Mouse (Mus musculus) cerebellum, postnatal 36 days (tissue): ENCODE results near the gene Sv2a.

Experiments
- DNase-seq, 2 experiments: peaks; one replicate each; pipeline ENCODE4 v3.0.0; 2021 to 2022; ENCODE audit warnings: mixed read lengths in 2 of 2

Sv2a gene

DNA sequence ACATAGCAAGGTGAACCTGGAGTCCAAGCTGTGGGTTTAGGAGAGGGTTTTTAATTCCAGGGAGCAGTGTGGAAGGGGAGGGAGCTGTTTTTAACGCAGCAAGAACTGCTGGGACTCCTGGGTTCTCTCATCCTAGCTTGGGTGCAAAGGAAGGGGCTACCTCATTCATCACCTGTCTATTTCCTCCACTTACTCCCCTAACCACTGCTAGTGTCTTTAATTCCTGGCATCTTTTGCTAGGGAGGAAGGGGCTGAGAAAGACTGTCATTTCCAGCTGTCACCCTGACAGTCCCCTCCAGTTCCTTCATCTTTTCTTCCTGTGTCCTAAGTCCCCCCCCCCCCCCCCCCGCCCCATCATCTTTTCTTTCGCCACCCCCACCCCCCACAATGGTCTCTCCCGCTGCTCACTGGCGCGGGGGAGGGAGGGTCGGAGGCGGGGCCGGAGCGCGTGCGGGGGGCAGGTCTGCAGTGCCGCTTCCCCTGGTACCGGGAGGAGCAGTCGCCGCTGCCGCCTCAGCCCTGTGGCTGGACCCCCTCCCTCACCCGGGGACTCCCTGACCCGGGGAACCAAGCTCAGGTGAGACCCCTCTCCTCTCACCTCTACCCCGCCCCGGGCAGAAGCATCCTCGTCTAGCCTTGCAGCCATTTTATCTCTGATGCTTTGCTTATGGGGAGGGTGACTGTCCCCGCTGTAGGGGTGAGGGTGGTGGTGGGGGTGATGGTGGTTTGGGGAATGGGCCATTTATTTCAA, at the start of gene Sv2a:
Sv2a (plus strand) TSS at position 425 of the 751 bp plus-strand sequence.
- peak; percentile 79 to 87 for DNase-seq

DNA sequence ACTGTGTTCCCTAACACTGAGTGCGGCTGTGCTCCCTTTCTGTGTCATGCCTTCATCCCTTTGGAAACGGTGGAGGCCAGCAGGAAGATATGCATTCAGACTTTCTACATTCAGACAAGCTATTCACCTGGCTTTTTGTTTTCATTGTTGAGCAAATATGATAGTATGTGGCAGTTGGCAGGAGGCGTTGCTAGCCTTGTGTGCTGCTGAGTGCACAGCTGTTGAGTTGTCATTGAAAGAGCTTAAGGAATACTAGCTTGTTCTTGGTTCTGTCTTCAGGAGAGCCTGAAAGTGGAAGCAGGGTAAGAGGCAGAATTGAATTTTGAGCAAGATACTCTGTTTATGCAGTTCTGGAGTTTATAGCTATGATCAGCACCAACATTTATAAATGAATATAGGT, 48.5 kb upstream of the Sv2a start:
- no peak for DNase-seq

DNA sequence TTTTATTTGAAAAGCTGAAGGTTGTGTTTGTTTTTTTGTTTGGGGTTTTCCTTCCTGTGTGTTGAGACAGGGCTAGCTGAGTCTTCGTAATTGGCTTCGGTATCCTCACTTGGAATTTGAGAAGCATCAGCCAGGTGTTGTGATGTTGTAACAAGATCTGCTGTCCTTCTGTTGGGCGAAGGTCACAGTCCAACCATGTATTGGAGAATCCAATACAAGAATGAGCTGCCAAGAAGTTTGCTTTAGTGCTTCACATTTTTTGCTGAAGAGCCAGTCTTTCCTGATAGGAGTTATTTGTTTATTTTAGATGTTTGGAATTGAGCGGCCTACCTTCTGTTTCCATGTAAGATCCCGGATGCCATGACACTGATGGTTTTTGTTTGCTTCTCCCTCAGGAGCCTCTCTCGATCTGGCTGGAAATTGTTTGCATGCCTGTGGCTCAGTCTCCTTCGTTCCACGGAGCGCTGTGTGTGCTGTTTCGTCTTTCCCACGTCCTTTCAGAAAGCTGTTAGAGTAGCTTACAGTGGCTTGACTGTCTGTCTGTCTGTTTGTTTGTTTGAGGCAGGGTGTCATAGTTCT, 47.5 kb upstream of the Sv2a start:
- no peak for DNase-seq

GRCm38 (mm10) chr3:96135011-96135410, 45.9 kb upstream of the Sv2a start:
- no peak for DNase-seq

- peak; percentile 32 to 64 for DNase-seq
Measured at GRCm38 (mm10) chr3:96147950-96148349, 33.0 kb upstream of the Sv2a start.

GRCm38 (mm10) chr3:96151836-96152235, 29.1 kb upstream of the Sv2a start:
- no peak for DNase-seq

DNA sequence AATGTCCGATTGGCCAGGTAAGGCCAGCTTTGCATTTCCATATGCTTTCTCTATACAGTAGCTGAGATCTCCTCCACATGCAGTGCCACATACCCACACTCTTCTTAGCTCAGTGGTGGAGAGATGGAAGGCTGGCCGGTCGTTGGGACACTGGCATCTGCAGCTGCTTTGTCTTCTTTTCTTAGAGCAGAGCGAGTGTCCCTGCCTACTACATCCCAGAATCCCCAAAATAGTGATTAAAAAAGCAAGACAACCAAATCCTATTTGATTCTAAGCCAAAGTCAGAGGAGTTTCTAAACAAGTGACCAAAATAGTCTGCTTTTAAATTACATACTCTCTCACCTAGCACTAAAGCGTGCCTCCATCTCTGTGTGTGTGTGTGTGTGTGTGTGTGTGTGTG, 28.3 kb upstream of the Sv2a start:
- no peak for DNase-seq

GRCm38 (mm10) chr3:96155501-96155900, 25.4 kb upstream of the Sv2a start:
- no peak for DNase-seq

DNA sequence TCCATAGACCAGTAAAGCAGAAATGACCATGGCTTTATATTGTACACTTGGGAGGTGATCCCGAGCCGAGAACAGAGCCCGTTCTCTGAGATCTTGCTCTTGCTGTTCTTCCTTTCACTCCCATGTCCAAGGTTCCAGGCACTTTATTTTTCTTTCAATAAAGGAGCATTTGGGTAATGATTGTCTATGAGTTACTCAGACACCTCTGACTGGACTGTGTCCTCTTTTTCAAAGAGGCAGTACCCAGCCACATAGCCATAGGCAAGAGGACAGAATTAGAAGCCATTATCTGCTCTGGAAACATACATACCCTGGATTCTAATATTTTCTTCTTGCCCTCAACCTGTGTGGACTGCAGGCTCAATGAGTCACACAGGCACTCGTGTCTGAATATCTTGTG, 21.1 kb upstream of the Sv2a start:
- no peak for DNase-seq

DNA sequence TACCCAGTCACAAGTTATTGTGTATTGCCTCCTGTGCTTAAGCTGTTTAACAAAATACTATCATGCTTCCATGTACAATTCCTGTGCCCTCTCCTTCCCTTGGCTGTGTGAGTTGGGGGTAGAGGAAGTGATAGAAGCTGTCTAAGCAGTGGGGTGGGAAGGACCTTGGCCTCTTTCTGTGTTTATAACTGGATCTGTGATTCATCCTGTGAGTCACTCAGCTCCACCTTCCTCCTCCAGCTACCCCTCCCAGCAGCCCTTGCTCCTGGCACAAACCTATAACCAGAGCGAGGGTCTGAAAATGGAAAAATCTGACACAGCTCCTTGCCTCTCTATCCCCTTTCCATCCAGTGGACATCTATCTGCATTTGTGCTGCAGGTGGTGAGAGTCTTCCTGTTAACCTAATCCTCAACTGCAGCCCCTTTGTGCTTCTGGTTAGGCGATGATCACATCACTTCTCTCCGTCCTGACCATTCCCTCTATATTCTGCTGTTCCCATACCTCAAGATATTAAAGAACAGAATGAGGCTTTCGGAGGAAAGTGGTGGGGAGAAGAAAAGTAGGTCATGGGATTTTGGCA, 20.6 kb upstream of the Sv2a start:
- peak; percentile 54 to 63 for DNase-seq

DNA sequence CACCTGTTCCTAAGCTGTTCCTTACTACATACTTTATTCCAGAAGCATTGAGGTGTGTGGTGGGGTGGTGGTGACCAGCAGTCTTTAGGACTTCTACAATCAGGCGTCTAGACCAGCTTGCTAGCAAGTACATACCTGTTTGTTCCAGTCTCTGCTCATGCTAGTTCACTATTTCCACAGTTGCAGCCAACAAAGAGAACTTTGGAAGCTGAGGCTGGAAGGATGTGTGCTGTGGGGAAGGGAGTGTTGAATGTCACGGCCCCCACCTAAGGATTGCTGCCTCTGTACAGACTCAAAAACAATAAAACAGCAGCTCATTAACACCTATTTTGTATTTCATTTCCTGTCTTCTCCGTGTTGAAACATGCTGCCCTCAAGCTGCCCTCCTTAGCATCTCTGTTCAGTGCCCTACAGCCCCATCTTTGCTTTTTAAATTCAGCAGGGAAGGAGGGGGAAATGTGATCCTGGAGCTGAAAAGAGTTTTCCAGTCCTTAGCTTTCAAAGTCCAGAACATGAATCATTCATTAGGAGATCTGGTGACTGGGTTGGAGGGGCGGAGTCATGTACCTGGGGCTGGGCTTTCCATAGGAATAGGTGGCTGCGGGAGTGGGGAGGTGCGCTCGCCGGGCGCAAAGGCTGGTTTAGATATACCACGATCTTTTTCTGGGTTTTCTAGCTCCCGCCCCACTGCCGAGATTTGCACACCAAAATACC, 20.0 kb upstream of the Sv2a start:
- peak; percentile 75 to 78 for DNase-seq

- DNase-seq: peak in 1 of 2 experiments; percentile 40
Measured at GRCm38 (mm10) chr3:96161869-96162840, 18.8 kb upstream of the Sv2a start, which contains the start of gene Mtmr11. TSS of gene Mtmr11 (plus strand) at chr3:96162004.

- no peak for DNase-seq
Measured at GRCm38 (mm10) chr3:96163040-96163439, 17.9 kb upstream of the Sv2a start.

- DNase-seq: no peak
Measured at GRCm38 (mm10) chr3:96168466-96169158, 12.3 kb upstream of the Sv2a start.

- DNase-seq: no peak
Measured at GRCm38 (mm10) chr3:96170276-96170675, 10.7 kb upstream of the Sv2a start.

DNA sequence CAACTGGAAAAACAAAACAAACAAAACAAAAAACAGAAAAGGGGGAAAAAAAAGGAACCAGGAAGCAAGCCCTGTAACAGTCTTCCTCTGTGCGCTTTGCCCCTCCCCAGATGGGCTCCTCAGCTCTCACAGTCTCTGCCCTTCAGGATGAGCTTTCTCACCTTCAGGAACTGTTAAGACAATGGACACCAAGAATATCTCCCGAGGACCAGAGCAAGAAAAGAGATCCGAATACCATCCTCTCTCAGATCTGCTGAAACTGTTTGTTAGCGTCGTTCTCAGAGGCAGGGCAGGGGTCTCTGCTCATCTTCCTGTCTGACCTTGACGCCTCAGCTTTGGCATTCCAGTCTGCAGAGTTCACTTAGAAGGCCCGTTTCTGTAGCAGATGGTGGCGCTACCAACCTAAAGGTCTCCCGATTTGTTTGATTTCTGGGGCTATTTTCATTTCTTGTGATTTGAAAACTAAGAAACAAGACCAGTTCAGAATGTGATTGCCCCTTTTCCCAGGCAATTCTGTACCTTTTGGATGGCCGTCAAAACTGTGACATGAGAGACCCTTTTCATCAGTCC, 9.9 kb upstream of the Sv2a start:
- no peak for DNase-seq

DNA sequence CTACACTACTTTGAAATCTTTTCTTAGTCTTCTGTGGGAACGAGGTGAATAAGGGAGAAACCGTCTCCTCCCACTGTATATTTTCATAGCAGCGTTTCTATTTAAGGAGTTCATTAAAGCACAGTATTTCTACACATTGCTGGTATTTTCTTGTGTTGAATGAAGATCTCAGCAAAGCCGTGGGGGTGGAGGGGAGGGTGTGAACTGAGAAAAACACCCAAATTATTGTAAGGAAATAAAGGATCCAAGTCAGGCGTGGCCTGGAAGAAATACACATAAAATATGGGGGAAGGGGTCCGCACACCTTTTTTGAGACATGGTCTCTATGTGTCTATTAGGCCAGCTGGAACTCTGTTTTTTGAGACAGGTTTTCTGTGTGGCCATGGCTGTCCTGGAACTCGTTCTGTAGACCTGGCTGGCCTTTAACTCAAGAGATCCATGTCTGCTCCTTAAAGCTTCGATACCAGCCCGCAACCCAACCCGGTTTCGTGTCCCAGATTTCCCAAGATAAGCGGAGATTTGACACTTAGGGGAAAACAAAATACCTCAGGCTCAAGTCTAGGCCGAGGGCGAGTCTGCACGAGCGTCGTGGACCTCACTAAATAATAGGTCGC, 9.3 kb upstream of the Sv2a start:
- DNase-seq: no peak

- DNase-seq: peak; percentile 81
Measured at GRCm38 (mm10) chr3:96172197-96173178, 8.5 kb upstream of the Sv2a start, which contains the start of gene Sf3b4. TSS of gene Sf3b4 (plus strand) at chr3:96172332.

GRCm38 (mm10) chr3:96173185-96173584, 7.8 kb upstream of the Sv2a start:
- no peak for DNase-seq
